Comparison of ENCODE assay signal across 8 mouse cellular contexts in the genomic region with DNA sequence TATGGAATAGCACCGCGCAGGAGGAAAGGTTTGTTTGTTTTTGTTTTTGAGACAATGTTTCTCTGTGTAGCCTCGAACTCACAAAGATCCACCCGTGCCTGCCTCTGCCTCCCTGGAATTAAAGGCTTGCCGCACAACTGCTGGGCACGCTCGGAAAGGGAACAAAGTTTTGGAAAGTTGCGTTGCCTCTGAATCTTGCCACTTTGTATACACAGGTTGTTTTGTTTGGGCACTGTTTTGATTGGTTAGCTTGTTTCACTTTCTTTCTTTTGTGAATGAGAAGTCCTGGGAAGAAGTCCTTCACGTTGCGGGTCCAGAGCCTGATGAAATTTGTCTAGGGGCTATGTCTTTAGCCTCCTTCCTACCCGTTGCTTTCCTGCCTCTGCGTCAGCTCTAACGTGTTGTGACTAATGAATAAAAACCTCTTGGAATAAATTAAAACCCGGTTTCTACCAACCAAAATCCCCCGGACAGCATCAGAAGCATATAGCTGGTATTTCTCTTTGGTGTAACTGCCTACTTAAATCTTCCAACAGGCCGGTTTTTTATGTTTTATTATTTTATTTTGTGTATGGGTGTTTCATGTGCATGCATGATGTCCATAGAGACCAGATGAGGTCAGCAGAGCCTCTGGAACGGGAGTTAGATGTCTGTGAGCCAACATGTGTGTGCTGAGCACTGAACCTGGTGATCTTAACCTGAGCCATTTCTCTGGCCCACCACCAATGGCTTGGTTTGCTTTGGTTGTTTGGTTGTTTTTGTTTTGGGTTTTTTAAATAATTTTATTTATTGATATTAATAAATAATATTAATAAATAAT. TPM values are rescaled to one million over a fixed set of nuclear protein-coding genes. Genes with fewer than 3 reads are reported as not detected.
DNase-seq lines count a peak whose midpoint lies in the region; ATAC-seq and TF ChIP-seq lines count a peak whose summit lies in the region.

No protein-coding gene starts in this region.

- no peaks in the 10 kb centered on the region for H3K9me3 ChIP-seq in embryonic facial prominence, embryonic 14.5 days (ENCODE audit: control insufficient read depth, low read length)
- no peaks in the 10 kb centered on the region for H3K9me3 ChIP-seq in intestine, postnatal 0 days (ENCODE audit: control insufficient read depth)
- H3K9me3 ChIP-seq in midbrain, embryonic 16.5 days (replicated peaks; ENCODE audit: control insufficient read depth, low read length, poor library complexity, severe bottlenecking) = no peaks in the 10 kb centered on the region

- peak; percentile 51 for TF ChIP-seq CTCF in intestine, postnatal 0 days (IDR thresholded peaks at IDR 0.05; ENCODE audit: low read depth)

- no peaks in the 10 kb centered on the region for H3K27me3 ChIP-seq in embryonic facial prominence, embryonic 14.5 days (replicated peaks; ENCODE audit: control insufficient read depth, insufficient read depth, low read length)
- no peaks in the 10 kb centered on the region for H3K27me3 ChIP-seq in intestine, postnatal 0 days (replicated peaks; ENCODE audit: control insufficient read depth, insufficient read depth, low read length)
- no peaks in the 10 kb centered on the region for H3K27me3 ChIP-seq in midbrain, embryonic 16.5 days (ENCODE audit: control insufficient read depth, insufficient read depth, low read depth, low read length)

- peak overlapping the region; percentile 66 for H3K4me3 ChIP-seq in embryonic facial prominence, embryonic 14.5 days (ENCODE audit: low read depth, low read length)
- peak overlapping the region; percentile 60 for H3K4me3 ChIP-seq in intestine, postnatal 0 days (ENCODE audit: low read depth, low read length)
- peak overlapping the region; percentile 76 for H3K4me3 ChIP-seq in midbrain, embryonic 16.5 days (ENCODE audit: low read depth, low read length)

- H3K36me3 ChIP-seq in embryonic facial prominence, embryonic 14.5 days (ENCODE audit: control insufficient read depth, insufficient read depth, low read length) = peaks cover 10% of the 10 kb centered on the region; the same call in 1 of the 2 replicates
- 0 out of 2 replicates have a peak, but pooled peaks cover 4% of the 10 kb centered on the region for H3K36me3 ChIP-seq in intestine, postnatal 0 days (ENCODE audit: control insufficient read depth, insufficient read depth)
- 0 out of 2 replicates have a peak, but pooled peaks cover 2% of the 10 kb centered on the region for H3K36me3 ChIP-seq in midbrain, embryonic 16.5 days (ENCODE audit: control insufficient read depth, insufficient read depth, low read length)

- ATAC-seq in CD4-positive, CD25-positive, alpha-beta regulatory T cell, adult 4 months = peak; percentile 20
- ATAC-seq in embryonic facial prominence, embryonic 14.5 days (ENCODE audit: low read depth) = peak; percentile 20; the same call in 1 of the 2 replicates
- ATAC-seq in intestine, postnatal 0 days = peak; percentile 18
- peak; percentile 15 for ATAC-seq in midbrain, embryonic 16.5 days

- 2% methylated on average over 17 of the region's 17 CpGs for WGBS in embryonic facial prominence, embryonic 14.5 days
- WGBS in intestine, postnatal 0 days = 1% methylated on average over 17 of the region's 17 CpGs
- 1% methylated on average over 17 of the region's 17 CpGs for WGBS in midbrain, embryonic 16.5 days

- peak overlapping the region; percentile 61 for H3K4me2 ChIP-seq in embryonic facial prominence, embryonic 14.5 days (ENCODE audit: low read depth, low read length)
- peak overlapping the region; percentile 80 for H3K4me2 ChIP-seq in intestine, postnatal 0 days (replicated peaks; ENCODE audit: low read depth)
- H3K4me2 ChIP-seq in midbrain, embryonic 16.5 days (ENCODE audit: low read length) = peak overlapping the region; percentile 79

- peak overlapping the region; percentile 86 for H3K27ac ChIP-seq in embryonic facial prominence, embryonic 14.5 days (replicated peaks; ENCODE audit: low read depth, low read length)
- H3K27ac ChIP-seq in intestine, postnatal 0 days (ENCODE audit: low read depth, low read length) = peak overlapping the region; percentile 87
- H3K27ac ChIP-seq in midbrain, embryonic 16.5 days (ENCODE audit: low read length) = peak overlapping the region; percentile 80

- DNase-seq in embryo, embryonic 10 days (ENCODE audit: low spot score) = peak; percentile 55
- no peak for DNase-seq in embryo, embryonic 9.5 days (ENCODE audit: extremely low spot score)
- DNase-seq in embryonic facial prominence, embryonic 14.5 days (ENCODE audit: low spot score) = peak; percentile 54
- DNase-seq in right cerebral cortex, adult 18-20 months = no peak
- no peak for DNase-seq in spleen, postnatal 4 days (ENCODE audit: low spot score in 2 of 2)

- H3K9ac ChIP-seq in embryonic facial prominence, embryonic 14.5 days (ENCODE audit: low read depth, low read length) = peak overlapping the region; percentile 93
- H3K9ac ChIP-seq in intestine, postnatal 0 days (ENCODE audit: low read depth, low read length) = peak overlapping the region; percentile 81
- peak overlapping the region; percentile 96 for H3K9ac ChIP-seq in midbrain, embryonic 16.5 days (ENCODE audit: low read depth, low read length)

- 0 out of 2 replicates have a peak, but pooled peaks cover 4% of the 10 kb centered on the region for H3K4me1 ChIP-seq in embryonic facial prominence, embryonic 14.5 days (ENCODE audit: control insufficient read depth, insufficient read depth, low read length)
- H3K4me1 ChIP-seq in intestine, postnatal 0 days (replicated peaks; ENCODE audit: control insufficient read depth, insufficient read depth, low read length) = peaks cover 4% of the 10 kb centered on the region; the same call in 1 of the 2 replicates
- peaks cover 17% of the 10 kb centered on the region for H3K4me1 ChIP-seq in midbrain, embryonic 16.5 days (ENCODE audit: control insufficient read depth, insufficient read depth, low read length)

RNA-seq across cellular contexts. Expression of gene Nudt1, which starts 0.5 kb away (rescaled TPM):
- 10 to 100 TPM; 14.8 to 28.6 TPM for polyA plus RNA-seq in CD4-positive, CD25-positive, alpha-beta regulatory T cell, adult 4 months (2017; shearing (Covaris generic))
- 33.1 and 35.2 TPM in 2 replicates for polyA plus RNA-seq in embryonic facial prominence, embryonic 14.5 days (2014; fragmentation: Nextera tagmentation; extraction: Ambion mirVana)
- 28.9 and 34.7 TPM in 2 replicates for polyA plus RNA-seq in intestine, postnatal 0 days (2015; fragmentation: Nextera tagmentation; extraction: Ambion mirVana)
- 19.2 and 20.0 TPM in 2 replicates for polyA plus RNA-seq in midbrain, embryonic 16.5 days (2015; fragmentation: Nextera tagmentation; extraction: Ambion mirVana)

RNA-seq across cellular contexts. Expression of gene Mad1l1, which starts 0.6 kb away (rescaled TPM):
- polyA plus RNA-seq in CD4-positive, CD25-positive, alpha-beta regulatory T cell, adult 4 months (2017; shearing (Covaris generic)) = 10 to 100 TPM; 28.2 to 40.3 TPM
- polyA plus RNA-seq in embryonic facial prominence, embryonic 14.5 days (2014; fragmentation: Nextera tagmentation; extraction: Ambion mirVana) = 38.0 and 44.3 TPM in 2 replicates
- polyA plus RNA-seq in intestine, postnatal 0 days (2015; fragmentation: Nextera tagmentation; extraction: Ambion mirVana) = 10.3 and 11.1 TPM in 2 replicates
- polyA plus RNA-seq in midbrain, embryonic 16.5 days (2015; fragmentation: Nextera tagmentation; extraction: Ambion mirVana) = 31.2 and 32.0 TPM in 2 replicates

RNA-seq across cellular contexts. Expression of gene Mrm2, which starts 9.7 kb away (rescaled TPM):
- 10 to 100 TPM; 10.6 to 14.9 TPM for polyA plus RNA-seq in CD4-positive, CD25-positive, alpha-beta regulatory T cell, adult 4 months (2017; shearing (Covaris generic))
- 18.0 and 19.9 TPM in 2 replicates for polyA plus RNA-seq in embryonic facial prominence, embryonic 14.5 days (2014; fragmentation: Nextera tagmentation; extraction: Ambion mirVana)
- 11.2 and 13.7 TPM in 2 replicates for polyA plus RNA-seq in intestine, postnatal 0 days (2015; fragmentation: Nextera tagmentation; extraction: Ambion mirVana)
- 20.0 and 21.3 TPM in 2 replicates for polyA plus RNA-seq in midbrain, embryonic 16.5 days (2015; fragmentation: Nextera tagmentation; extraction: Ambion mirVana)

Comparison
In these comparisons a context has a peak if more than half of its experiments do, and no peak if none do; other contexts are left out.
1. DNase-seq: peak in embryo, embryonic 10 days (single experiment) and embryonic facial prominence, embryonic 14.5 days (single experiment); none in embryo, embryonic 9.5 days (single experiment), right cerebral cortex, adult 18-20 months (single experiment) and spleen, postnatal 4 days (0 of 2).
2. Peak in every context shown above with its lines, with median percentiles within 50 percentile points of each other: ATAC-seq, H3K27ac ChIP-seq, H3K4me2 ChIP-seq, H3K4me3 ChIP-seq and H3K9ac ChIP-seq.